Mouse (Mus musculus): ENCODE results near the gene Gm10188.

DNA sequence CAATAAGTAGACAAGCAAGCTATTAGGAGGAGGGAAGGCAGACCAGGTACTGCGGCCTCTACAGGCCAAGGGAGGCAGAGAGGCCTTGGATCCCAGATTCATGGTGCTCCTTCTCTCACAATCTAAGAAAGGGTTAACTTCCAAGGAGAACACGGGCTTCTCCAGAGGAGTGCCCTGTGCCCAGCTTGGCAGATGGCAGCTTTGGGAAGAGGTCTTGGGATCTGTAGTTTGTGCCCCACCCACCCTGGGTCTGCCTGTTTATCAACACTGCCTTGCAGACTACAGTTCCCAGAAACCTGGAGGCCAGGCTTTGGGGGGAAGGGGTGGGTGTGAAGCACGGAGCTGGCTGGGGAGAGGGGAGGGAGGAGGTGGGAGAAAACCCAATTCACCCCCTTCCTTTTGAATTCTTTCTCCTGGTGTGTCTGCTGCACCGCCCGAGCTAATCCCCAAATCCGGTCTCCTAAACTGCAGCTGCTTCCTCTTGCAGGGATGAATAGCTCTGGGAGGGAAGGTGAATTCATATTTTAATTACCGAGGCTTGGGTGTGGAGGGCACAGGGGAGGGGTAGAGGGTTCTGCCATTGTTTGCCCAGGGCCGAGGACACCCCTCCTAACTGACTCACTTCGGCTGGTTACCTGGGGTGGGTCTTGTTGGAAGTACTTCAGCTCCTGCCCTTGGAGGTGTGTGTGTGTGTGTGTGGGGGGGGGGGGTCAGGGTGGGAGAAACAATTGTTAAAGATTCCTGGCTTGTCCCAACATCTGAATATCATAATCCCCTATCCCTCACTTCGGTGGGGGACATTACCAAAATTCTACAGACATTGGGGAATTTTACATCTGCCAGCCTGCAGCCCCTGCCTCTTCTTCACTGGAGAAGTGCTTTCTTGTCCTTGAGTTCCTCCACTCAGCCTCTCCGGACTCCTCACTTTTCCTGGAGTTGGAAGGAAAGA, 28.7 kb downstream of the Gm10188 start:
- TF ChIP-seq GATA1 (IDR thresholded peaks at IDR 0.05; ENCODE audit: low read length) (no peak), TAL1 (IDR thresholded peaks at IDR 0.05; ENCODE audit: low read length) (no peak)
